Mouse (Mus musculus) layer of hippocampus, adult 8-10 months (tissue): Measurements from ENCODE around the gene Sema4b. TPM values are rescaled to one million over a fixed set of nuclear protein-coding genes. Genes with fewer than 3 reads are reported as not detected.

Experiments
- DNase-seq, 2 experiments: peaks; one replicate each; pipeline ENCODE4 v3.0.0; 2022; ENCODE audit warnings: low spot score in 2 of 2
- total RNA-seq, 4 experiments: library from RNA; stranded (reverse); gene quantifications; 2 replicates each; pipeline ENCODE4 v1.2.4; 2022

Sema4b gene
- total RNA-seq, 4 experiments from 2014 or later = 22.0 to 27.7 (median 25.9) TPM

- DNase-seq = peak; percentile 71 to 73
These were observed 11.5 kb downstream of the Sema4b start for GRCm38 (mm10) chr7:80197941-80198778.

- no peak for DNase-seq
These were observed 12.2 kb downstream of the Sema4b start for GRCm38 (mm10) chr7:80198863-80199262.

GRCm38 (mm10) chr7:80199286-80199685, 12.6 kb downstream of the Sema4b start:
- DNase-seq = no peak

GRCm38 (mm10) chr7:80199851-80200587, 13.4 kb downstream of the Sema4b start:
- no peak for DNase-seq

- DNase-seq = no peak
These were observed 13.9 kb downstream of the Sema4b start for GRCm38 (mm10) chr7:80200588-80200945.

GRCm38 (mm10) chr7:80200963-80201539, 14.4 kb downstream of the Sema4b start:
- DNase-seq = no peak

GRCm38 (mm10) chr7:80201888-80202540, 15.4 kb downstream of the Sema4b start:
- no peak for DNase-seq

GRCm38 (mm10) chr7:80202961-80203360, 16.3 kb downstream of the Sema4b start:
- DNase-seq = no peak

GRCm38 (mm10) chr7:80203638-80204096, 17.0 kb downstream of the Sema4b start:
- DNase-seq = no peak

GRCm38 (mm10) chr7:80204362-80204761, 17.7 kb downstream of the Sema4b start:
- DNase-seq = no peak

- no peak for DNase-seq
These were observed 18.3 kb downstream of the Sema4b start for GRCm38 (mm10) chr7:80204961-80205360.

GRCm38 (mm10) chr7:80205705-80206589, 19.3 kb downstream of the Sema4b start:
- DNase-seq = no peak

GRCm38 (mm10) chr7:80207314-80207731, 20.7 kb downstream of the Sema4b start:
- DNase-seq = no peak

GRCm38 (mm10) chr7:80208026-80208642, 21.5 kb downstream of the Sema4b start:
- no peak for DNase-seq

GRCm38 (mm10) chr7:80208738-80209430, 22.2 kb downstream of the Sema4b start:
- no peak for DNase-seq

- DNase-seq = no peak
These were observed 23.0 kb downstream of the Sema4b start for GRCm38 (mm10) chr7:80209669-80210068.

- DNase-seq = no peak
These were observed 24.3 kb downstream of the Sema4b start for GRCm38 (mm10) chr7:80210982-80211381.

GRCm38 (mm10) chr7:80213604-80214003, 27.0 kb downstream of the Sema4b start:
- DNase-seq = no peak

- DNase-seq = no peak
These were observed 27.8 kb downstream of the Sema4b start for GRCm38 (mm10) chr7:80214459-80214858.
